Mouse (Mus musculus): ENCODE data around the gene Pfdn4.

- no peak for TF ChIP-seq EP300 (optimal IDR thresholded peaks at IDR 0.05)
- no peak for TF ChIP-seq CTCF (IDR thresholded peaks at IDR 0.05; ENCODE audit: low read depth)
Observed at GRCm38 (mm10) chr2:170528061-170528460, 31.8 kb downstream of the Pfdn4 start.
